Mouse (Mus musculus) stomach, postnatal 0 days (tissue): ENCODE results near the gene Gda.

ENCODE experiments used
- CTCF ChIP-seq: IDR thresholded peaks from 2 replicates; pipeline ENCODE4 v1.5.1; 2016; ENCODE audit warnings: antibody characterized with exemption, low read depth, mild to moderate bottlenecking, moderate library complexity
- EP300 ChIP-seq: optimal IDR thresholded peaks from 2 replicates; pipeline ENCODE3; 2016; ENCODE audit warnings: antibody characterized with exemption

DNA sequence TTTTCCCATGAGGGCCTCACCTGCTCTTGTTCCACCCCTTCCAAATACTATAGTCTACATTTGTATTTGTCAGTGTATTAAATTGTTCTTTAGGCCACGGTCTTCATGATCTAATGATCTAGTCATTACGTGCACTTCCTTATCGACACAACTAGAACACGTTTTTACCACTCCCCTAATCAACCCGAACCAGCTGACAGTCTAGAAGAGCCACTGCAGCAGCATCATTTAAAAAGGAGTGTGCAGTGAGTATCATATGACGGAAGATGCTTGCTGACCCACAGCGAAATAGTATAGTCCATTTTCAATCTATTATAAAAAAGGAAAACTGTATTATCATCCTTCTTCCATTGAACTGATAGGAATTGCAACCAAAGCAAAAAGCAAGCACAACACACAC lies 82.3 kb downstream of the Gda start:
- no peak for TF ChIP-seq CTCF
- no peak for TF ChIP-seq EP300
